Mouse (Mus musculus) granulocyte monocyte progenitor cell, adult 5-6 weeks (primary cell): ENCODE results near the gene Trpc7. TPM values are rescaled to one million over a fixed set of nuclear protein-coding genes. Genes with fewer than 3 reads are reported as not detected.

Experiments
- ATAC-seq: replicated peaks from 2 replicates; pipeline ENCODE4 v1.8.0; 2016; ENCODE audit warnings: mild to moderate bottlenecking, moderate TSS enrichment, inconsistent platforms; ENCODE audit not compliant: poor library complexity, severe bottlenecking
- total RNA-seq, 2 experiments: library from RNA; stranded (forward) in 1 of 2; stranded (reverse) in 1 of 2; fragments of 200-712, 200-1000 nt in 1 of 2; fragments of >200 nt in 1 of 2; fragmentation: Nextera tagmentation in 1 of 2; gene quantifications; 2 replicates each; pipeline ENCODE4 v1.2.3; 2014 to 2017

The Trpc7 gene
- not detected in 2 replicates for total RNA-seq (2014; fragmentation: Nextera tagmentation)
- total RNA-seq (2017), result not detected in 2 replicates

DNA sequence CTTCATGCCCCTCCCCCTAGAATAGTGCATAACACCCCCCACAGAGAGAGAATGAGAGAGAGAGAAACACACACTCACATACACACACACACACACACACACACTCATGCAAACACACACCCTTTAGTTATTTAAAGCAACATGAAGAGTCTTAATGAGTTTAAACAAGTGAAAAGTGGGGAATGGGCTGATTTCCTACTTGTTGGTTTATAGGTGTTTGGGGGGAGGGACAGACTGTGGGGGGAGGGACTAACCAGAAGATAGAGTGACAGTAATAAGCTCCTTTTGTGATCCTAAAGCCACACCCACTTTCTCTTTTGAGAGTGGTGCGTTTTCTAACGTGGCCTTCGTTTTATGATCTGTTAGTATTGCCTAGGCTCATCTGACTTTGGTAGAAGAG, at the start of gene Trpc7:
Gene Trpc7 (minus strand): TSS at position 101 of the 400 bp plus-strand sequence.
- ATAC-seq, result no peak

GRCm38 (mm10) chr13:56939261-56939660, 43.5 kb upstream of the Trpc7 start:
- ATAC-seq, result no peak

GRCm38 (mm10) chr13:56933832-56934510, 38.2 kb upstream of the Trpc7 start:
- ATAC-seq, result no peak

DNA sequence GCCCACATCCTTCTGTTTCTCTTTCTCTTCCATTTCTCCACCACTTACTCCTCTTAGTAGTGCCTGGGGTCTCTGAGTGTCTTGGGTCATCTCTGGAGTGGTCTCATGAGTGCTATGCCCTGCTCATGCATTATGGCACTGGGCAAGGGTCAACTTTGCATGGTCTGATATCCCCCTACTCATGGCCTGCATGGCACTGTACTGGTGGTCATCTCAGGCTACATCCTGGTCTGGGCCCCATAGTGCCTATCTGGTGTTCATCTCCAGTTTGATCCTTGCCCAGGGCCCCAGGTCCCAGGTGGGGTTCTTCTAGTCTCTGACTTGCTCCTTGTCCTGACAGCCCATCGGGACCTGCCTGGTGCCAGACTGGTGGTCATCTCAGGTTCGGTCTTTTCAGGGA, 34.6 kb upstream of the Trpc7 start:
- no peak for ATAC-seq

- no peak for ATAC-seq
Observed at GRCm38 (mm10) chr13:56922976-56923375, 27.2 kb upstream of the Trpc7 start.

DNA sequence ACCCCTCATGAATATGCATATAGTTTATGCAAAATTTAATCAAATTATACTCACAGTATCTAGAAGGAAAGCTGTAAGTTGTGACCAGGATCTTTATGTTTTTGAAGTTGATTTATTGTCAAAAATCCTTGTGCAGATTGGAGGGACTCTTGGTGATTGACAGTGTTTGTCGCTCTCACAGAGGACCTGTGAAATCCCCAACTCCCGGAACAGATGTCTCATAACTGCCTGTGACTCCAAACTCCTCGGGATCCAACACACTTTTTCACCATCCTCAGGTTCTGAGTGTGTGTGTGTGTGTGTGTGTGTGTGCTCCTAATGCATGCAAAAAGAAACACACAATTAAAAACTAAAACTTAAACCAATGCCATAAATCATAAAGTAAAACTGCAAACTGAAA, 25.5 kb upstream of the Trpc7 start:
- ATAC-seq, result no peak

DNA sequence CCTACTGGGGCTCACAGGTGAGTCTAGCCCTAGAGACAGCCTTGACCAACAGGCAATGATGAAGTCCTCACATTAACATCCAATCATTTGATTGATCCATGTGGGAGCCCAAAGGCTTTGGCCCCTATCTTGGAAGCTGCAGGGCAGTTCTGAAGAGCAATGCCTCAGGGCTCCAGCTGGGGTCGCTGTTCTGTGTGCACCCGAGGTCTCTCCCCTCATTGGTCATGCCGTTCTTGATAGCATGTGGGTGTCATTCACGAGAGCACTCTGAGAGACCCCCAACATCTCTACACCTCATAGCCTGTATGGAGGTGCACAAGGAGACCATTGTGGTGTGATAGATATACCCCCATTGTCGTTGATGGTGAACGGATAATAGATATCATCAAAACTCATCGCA, 18.9 kb upstream of the Trpc7 start:
- no peak for ATAC-seq

DNA sequence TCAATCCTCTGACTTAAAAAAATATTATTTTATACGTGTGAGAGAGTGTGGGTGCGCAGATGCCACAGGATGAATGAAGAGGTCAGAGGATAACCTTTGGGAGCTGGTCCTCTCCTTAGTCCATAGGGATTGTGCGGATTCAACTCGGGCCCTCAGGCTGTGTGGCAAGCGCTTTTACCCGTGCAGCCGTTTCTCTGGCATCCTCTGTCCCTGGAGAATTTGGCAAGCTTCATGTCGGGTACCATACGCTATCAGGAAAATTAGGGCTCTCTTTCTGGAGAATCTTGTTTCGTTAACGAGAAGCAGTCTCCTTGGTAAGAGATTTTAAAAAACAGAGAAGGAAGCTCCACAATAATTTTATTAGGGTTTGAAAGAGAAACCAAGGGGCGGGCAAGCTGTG, 15.3 kb upstream of the Trpc7 start:
- no peak for ATAC-seq

DNA sequence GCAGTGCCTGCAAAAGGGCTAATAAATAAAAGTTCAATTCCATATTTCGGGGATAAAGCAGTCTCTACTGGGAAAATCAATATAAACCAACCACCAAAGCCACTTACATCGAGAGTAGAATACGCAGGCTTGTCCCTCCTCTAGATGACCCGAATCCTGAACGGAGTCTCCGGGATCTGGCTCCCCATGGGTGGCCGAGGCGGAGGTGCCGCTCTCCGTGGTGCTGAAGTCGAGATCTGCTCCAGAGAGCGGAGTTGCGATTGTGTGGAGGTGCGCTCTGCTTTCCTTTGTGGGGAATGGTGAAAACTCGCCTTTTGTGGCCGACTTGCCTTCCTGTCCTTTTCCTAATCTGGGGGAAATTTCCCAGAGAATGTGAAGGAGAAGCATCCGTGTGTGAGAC, 407 bp downstream of the Trpc7 start:
- 0 out of 2 replicates have a peak, but pooled peaks have one; percentile 22 for ATAC-seq

GRCm38 (mm10) chr13:56894543-56894942, 1.2 kb downstream of the Trpc7 start:
- no peak for ATAC-seq

GRCm38 (mm10) chr13:56889888-56890287, 5.9 kb downstream of the Trpc7 start:
- ATAC-seq, result no peak

DNA sequence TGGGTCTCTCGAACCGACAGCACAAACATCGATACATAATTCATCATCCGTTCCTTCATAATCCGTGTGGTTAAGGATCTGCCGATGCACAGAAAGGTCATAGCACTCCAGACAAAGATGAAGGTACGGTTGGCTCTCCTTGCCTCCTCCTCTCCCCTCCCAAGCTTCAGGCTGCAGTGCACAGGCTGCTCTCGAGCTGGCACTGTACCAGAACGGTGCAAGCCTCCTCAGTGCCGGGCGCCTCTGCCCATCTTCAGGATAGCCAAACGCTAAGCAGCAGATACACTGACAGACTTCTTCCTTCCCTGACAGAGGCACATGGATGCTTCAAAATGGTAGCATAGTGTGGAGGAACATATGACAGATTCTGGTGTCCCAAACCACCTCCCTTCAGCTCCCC, 12.9 kb downstream of the Trpc7 start:
- ATAC-seq, result no peak

- ATAC-seq, result no peak
Observed at GRCm38 (mm10) chr13:56864567-56864966, 31.2 kb downstream of the Trpc7 start.

- ATAC-seq, result no peak
Observed at GRCm38 (mm10) chr13:56862011-56862410, 33.8 kb downstream of the Trpc7 start.

DNA sequence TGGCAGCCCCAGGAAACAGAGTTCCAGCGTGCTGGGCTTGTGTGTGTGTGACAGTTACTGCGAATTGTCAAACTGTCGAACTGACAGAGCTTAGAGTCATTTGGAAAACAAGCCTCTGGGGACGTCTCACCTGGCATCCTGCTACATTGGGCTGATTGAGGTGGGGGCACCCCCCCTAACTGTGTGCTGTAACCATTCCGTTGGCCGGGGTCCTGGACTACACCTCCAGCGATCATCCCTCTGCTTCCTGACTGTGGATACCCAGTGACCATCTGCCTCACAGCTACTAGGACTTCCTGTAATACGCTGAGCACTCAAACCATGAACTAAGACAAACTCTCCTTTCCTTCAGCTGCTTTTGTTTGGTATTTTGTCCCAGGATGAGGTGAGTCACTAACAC, 41.3 kb downstream of the Trpc7 start:
- no peak for ATAC-seq

DNA sequence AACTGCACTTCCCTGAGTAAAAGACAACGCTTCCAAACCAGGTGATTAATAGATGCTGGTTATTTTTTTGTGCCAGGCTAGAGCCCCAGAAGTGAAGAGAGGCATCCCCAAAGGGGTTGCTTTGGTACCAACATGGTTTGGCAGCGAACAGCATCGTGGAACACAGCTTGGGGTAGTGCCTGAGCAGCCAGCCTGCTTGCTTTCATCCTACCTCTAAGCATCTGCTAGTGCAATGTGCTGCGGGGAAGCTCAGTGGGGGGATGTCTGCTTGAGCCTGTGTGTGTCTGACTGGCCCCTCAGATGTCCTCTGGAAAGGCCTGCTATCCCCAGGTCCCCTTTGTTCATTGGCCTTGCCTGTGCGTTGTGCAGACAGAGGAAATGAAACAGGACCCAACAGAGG, 42.4 kb downstream of the Trpc7 start:
- no peak for ATAC-seq

DNA sequence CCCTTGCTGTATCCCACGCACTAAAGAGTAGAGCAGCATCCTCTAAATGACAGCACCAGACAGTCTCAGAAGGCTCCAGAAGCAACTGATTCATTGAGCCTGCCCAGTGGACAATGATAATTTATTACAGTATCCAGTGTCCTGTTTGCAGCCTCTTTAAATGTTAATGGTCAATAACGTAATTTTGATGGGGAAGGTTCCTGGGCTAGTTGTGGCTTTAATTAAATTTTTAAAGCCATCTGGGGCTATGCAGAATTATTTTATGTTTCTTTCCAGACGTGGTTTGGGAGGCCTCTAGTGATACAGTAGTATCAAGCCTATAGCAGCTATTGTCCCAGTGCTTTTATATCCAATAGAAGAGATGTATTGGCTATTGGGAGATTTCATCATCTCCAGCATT, 49.9 kb downstream of the Trpc7 start:
- ATAC-seq, result no peak

DNA sequence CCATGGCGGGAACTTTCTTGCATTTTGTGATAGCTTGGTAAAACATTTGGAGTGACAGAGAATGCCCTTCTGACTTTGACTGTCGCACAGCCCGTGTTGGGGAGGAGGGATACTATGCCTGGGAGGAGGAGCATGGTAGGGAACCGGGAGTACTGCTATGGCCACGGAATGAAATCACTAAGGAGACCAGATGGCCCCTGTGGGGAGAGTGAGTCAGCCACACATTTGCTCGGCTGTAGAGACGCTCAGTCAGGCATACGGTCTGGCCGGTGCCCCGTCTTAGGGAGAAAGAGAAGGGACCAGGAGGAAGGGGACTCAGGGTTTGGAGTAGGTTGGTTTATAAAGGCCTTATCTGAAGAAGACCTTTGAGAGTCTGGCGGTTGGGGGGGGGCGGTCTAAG, 80.3 kb downstream of the Trpc7 start:
- ATAC-seq, result no peak

DNA sequence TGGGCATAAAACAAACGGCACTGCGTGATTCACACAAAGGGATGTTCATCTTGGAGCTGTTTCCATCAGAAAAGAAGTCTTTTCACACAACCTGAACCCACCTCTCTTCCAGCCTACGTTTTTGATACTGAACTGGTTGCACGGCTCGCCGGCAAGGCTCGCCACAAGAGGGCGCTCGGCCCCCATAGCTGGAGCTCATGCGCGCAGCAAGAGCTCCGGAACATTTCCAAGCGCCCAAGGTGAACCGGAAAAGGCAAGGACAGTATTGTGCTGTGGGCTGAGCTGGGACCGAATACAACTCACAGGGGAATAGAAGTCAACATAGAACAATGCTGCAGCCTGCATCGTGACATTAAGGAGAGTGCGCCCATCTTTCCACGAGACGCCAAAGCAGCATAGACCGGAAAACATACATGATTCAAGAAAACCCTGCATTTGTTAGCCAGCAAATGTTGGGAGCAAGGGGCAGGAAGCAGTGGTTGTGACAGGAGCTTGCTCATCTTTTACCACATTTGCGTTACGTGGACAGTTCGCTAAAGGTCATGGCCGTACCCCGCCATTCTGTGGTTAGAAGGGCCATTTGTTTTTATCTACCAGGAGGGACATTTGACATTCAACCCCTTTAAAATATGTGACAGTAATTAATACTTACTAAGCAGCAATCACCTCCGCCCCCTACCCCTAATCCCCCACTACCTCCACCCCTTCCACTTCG, 88.9 kb downstream of the Trpc7 start:
- peak; percentile 67 for ATAC-seq

DNA sequence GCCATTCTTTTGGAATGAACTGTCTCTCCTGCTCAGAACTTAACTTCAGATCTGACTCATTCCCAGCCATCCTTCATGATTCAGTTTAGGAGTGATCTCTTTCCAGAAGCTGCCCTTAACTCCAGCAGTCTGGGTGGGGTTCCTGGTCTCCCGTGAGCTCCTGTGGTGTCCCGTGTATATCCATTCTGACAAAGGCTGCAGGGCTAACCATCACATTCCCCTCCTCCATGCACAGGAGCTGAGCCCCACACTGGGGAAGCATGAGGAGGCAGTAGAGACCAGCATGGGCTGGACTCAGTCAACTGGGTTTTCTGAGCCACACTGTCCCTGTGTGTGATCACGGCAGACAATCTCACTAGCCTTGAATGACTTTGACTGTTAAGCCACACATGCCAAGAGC, 90.7 kb downstream of the Trpc7 start:
- ATAC-seq, result no peak

DNA sequence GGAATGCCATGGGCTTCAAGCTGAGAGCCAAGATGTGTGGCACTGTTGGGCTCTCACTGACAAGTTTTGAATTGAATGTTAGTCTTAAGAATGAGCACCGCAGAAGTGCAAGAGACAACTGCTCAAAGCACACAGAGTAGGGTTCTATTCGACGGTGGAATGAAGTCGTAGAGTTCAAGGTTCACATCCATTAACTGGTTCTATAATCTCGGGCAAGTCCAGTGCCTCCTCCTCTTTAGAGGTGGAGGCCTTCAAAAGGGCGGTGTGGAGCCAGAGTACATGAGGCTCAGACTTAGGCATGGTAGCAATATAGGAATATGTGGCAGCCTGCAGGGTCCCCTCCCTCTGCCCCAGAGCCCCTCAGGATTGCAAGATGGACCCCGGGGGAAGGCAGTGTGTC, 98.3 kb downstream of the Trpc7 start:
- no peak for ATAC-seq

GRCm38 (mm10) chr13:56795501-56795900, 100.3 kb downstream of the Trpc7 start:
- ATAC-seq, result no peak
